Mouse (Mus musculus): Measurements from ENCODE around the gene Cckar. TPM values are rescaled to one million over a fixed set of nuclear protein-coding genes. Genes with fewer than 3 reads are reported as not detected.

The Cckar gene
- 0.19 TPM for polyA plus RNA-seq (2015; fragmentation: Illumina TruSeq; extraction: RNeasy Lipid Tissue Mini Kit (QIAGEN cat#74804); ENCODE audit: insufficient read depth, low replicate concordance)

GRCm38 (mm10) chr5:53707235-53708177, at the start of gene Cckar:
TSS of gene Cckar (minus strand) at chr5:53707705.

Other genes starting within 250 kb of the Cckar start
- gene Rbpj, start 241.6 kb downstream of the Cckar start, polyA plus RNA-seq (2015; fragmentation: Illumina TruSeq; extraction: RNeasy Lipid Tissue Mini Kit (QIAGEN cat#74804); ENCODE audit: insufficient read depth, low replicate concordance) = 50.7 TPM
- gene Tbc1d19, start 101.9 kb upstream of the Cckar start, polyA plus RNA-seq (2015; fragmentation: Illumina TruSeq; extraction: RNeasy Lipid Tissue Mini Kit (QIAGEN cat#74804); ENCODE audit: insufficient read depth, low replicate concordance) = 15.3 TPM

Data from spleen, adult 10 weeks (tissue).